Mouse (Mus musculus): ENCODE results near the gene Tmem143.
"Not testable (repeated sequence)": the region's sequence is repeated elsewhere in the genome, so short reads cannot be mapped to it uniquely, and the experiment has no call there.

Gene Tmem143

DNA sequence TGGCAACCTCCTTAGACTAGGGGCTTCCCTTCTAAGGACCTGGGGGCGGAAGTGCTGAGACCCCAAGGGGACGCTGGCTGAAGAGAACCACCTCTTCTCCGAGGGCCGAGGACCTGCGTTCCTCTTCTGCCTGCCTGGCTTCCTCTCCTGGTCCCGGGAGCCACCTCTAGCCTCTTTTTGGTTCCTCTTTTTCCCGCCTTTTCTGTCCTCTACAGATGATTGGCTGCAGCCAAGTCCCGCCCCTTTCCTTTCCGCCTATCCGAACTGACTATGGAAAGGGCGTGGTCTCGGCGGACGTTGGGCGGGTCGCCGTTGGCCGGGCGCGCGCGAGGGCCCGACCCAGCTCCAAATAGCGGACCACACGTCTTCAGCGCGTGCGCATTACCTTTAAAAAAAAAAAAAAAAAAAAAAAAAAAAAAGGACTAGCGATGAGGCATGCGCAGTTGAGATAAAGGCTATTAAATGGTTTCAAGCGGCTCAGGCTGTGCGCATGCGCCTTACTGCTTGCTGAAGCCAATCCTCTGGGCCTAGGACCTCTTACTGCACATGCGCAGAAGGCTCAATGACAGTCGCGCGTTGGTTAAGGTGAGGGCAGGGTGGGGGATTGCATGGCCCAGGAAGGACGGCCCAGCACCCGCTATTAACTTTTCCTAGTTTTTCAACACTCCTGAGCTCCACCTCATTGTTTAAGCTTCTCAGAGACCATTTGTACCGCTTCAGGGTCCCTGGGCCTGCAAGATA lies at the start of gene Tmem143, which contains the start of gene Syngr4:
TSS of gene Tmem143 (plus strand) at position 425 of the 741 bp plus-strand sequence.
TSS of gene Syngr4 (minus strand) at position 198 of the 741 bp plus-strand sequence.
- DNase-seq (ENCODE audit: low read depth in 1 of 2, low spot score in 2 of 2), result peak; percentile 95 to 97

DNA sequence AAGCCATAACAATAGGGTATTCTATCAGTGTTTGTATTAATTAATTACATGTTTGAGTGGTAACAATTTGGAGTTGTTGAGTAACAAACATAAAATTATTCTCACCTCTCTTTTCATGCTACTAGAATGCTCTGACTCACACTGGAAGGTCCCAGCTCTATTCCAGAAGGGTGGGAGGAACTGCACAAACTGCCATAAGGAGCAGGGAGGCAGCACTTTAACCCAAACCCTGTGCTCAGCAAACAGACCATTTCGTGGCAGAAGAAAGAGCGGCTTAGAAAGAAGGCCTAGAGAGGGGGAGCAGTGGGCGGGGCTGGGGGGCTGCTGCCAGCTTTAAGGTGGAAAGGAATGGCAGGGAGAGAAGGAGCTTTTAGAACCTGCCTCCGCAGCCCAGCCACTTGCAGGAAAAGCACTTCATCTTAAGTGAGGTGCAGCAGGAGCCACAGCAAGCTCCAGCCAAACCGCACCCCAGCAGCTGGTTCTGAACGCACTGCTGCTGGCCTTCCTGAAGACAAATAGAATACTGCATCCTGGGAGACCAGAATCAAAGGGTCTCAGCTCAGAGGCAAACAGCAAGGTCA lies 48.2 kb upstream of the Tmem143 start:
- no peak for DNase-seq (ENCODE audit: low read depth in 1 of 2, low spot score in 2 of 2)

DNA sequence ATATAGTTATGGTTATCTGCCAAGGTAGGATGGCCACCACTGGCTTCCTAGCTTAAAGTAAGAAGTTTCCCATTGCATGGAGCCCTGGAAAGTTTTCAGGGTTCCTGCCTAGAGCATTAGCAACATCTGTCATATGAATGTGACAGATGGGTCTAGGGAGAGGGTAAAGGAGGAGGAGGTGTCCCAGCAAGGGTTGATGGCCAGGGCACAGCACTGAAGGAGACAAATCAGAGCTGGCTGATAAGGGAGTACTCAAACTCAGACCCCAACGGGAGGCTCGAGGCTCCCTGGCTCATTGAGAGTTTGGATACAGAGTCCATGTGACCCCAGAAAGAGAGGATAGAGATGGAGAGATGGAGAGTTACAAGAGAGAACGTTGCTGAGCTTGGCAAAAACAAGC lies 46.1 kb upstream of the Tmem143 start:
- no peak for DNase-seq (ENCODE audit: low read depth in 1 of 2, low spot score in 2 of 2)

DNA sequence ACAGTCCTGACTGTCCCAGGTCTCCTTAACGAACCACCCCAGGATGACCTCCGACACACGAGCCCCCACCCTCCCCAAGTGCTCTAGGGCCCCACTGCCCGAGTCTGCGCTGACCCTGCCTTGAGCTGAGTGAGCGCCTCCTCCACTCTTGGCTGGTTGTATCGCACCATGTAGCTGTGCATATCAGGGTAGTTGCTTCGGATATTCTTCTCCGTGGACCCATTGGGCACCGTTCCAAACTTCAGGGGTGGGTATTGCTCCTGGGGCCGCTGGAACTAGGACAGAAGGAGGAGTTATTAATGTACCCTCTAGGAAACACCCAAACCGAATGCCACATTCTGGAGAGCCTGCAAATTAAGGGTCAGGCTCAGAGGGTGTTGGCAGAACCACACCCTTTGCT lies 43.7 kb upstream of the Tmem143 start:
- DNase-seq (ENCODE audit: low read depth in 1 of 2, low spot score in 2 of 2), result no peak

DNA sequence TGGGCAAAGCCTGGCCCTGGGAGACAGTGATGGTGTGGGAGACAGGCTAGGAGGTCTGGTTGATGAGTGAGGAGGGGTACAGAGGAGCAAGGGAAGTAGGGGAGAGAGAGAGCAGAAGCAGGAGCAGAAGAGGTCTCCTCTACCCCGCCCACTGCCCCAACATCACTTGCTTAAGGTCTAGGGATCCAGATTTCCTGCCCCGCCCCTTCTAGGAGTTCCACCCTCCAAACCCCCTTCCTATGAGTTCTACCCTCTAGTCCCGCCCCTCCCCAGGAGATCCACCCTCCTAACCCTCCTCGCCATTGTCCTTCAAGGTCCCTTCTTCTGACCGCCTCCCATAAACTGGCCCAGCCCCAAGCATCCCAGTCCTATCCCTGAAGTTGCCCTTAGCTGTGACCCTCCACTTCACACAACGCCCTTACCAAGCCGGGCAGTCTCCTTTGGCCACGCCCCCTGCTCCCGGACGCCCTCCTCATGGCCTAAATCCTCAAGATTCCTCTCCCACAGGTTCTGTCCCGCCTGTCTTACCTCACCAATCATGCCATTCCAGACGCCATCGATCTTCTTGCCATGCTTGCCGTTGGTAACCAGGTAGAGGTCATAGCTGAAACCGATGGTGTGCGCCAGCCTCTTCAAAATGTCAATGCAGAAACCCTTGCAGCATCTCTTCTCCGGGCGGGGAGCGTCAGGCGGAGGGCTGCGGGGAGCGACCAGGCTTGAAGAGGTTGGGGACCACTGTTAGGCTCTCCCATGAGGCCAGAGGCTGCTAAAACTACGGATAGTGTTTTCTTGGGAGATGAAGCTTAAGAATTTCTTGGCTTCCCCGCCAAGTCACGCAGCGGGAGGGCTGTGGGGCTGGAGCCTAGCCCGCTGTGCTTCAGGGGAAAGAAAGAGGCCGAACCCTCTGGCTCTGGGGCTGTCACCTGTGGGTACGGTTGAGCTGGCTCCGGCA lies 39.5 kb upstream of the Tmem143 start:
- no peak for DNase-seq (ENCODE audit: low read depth in 1 of 2, low spot score in 2 of 2)

DNA sequence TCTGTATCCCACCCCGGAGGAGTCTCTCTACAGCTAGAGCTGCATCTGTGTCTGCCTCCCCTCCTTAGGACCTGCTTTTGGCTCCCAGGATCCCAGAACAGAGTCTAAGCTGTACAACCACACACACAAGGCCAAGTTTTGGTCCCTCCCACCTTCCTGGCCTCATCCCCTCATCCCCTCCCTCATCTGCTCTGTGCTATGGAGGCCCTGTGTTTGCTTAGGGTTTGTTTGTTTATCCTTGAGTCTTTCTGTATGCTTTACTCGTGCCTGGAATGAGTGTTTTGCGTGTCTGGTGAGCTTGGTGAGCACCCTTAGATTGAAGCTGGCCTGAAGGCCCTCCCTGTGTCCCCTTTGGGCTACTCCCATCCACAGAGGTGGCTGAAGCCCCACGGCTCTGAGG lies 37.7 kb upstream of the Tmem143 start:
- no peak for DNase-seq (ENCODE audit: low read depth in 1 of 2, low spot score in 2 of 2)

DNA sequence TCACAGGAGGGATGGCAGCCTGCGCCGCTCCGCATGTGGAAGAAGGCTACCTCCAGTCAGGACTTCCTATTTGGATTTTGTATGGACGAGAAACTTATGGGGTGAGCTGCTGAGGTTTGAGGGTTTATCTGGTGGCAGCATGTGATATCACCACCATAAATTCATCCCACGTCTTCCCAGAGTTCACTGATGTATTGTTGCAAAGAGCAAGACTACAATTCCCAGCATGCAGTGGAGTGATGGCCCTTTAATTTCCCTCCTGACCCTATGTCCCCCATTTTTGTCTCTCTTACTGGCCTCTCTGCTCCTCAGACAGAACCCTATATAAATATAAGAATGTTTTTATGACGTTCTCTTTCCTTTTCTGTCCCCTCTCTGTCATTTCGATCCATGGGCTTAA lies 33.9 kb upstream of the Tmem143 start:
- DNase-seq (ENCODE audit: low read depth in 1 of 2, low spot score in 2 of 2), result no peak

DNA sequence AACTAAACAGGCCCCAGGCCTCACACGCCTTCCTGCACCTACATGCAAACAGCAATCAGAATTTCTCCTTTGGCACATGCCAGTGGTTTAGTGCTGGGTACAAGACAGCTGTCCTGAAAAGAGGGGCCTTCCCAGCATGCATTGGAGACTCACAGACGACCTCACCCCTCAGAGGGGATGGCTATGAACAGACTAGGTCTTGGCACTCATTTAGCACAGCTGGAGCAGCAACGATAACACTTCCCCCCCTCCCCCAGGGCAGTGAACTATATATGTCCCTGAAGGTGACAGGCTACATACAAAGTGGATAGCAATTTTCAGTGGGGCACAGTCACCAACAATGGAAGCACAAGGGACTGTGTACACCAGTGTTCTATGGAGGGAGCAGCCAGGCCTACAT lies 32.3 kb upstream of the Tmem143 start:
- DNase-seq (ENCODE audit: low read depth in 1 of 2, low spot score in 2 of 2), result no peak

DNA sequence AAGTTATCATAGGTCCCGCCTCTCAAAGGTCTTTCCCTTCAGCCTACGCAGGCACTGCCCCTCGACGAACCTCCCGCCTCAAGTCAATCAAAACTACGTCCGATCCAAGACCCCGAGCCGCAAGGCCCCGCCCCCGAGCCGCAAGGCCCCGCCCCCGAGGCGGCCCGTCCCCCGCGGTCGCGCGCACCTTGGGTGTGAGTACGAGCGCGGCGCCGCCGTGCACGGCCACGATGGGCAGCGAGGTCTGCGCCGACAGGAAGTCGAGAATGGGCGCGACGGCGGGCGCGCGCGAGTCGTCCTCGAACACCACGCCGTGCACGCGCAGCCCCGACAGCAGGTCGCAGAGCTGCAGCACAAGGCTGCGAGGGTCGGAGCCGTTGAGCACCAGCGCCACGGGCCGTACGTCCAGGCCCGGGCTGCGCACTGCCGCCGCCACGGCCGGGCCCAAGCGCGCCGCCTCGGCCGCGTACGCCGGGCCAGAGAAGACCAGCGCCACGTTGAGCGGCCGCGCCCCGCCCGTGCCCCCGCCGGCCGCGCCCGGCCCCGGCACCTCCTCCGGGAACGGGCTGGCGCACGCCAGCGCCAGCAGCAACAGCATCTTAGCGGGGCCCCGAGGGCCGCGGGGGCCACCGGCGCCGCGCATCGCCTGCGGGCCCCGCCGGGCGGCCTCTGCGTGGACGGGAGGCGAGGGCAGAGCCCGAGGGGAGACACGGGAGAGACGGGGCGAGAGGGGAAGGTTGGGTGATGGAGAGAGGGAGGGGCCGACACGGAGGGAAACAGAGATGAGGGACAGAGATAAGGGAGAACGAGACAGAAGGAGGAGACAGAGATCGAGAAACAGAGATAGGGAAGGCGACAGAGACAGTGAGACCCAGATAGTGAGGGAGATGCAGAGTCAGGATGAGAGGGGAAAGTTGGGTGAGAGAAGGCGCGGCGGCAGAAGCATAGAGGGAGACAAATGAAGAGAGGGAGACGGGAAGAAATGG lies 30.5 kb upstream of the Tmem143 start:
- DNase-seq (ENCODE audit: low read depth in 1 of 2, low spot score in 2 of 2), result peak; percentile 45 to 76

DNA sequence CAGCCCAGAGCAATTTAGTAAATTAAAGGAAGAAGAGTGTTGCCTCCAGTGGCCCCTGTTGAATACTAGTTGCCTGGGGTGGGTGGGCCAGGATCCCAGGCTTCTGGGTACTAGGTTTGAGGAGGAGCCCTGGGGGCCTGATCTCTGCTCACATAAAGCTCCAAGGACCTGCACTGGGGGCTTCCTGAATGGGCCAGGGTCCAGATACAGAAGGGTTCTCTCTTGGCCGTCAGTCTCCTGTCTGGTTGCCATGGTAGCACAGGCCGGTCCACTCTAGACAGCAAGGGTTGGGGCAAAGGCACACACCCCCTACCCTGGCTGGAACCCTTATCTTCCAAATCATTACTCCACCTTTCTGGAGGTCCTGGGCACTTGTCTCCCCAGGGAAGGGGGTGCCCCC lies 28.9 kb upstream of the Tmem143 start:
- no peak for DNase-seq (ENCODE audit: low read depth in 1 of 2, low spot score in 2 of 2)

DNA sequence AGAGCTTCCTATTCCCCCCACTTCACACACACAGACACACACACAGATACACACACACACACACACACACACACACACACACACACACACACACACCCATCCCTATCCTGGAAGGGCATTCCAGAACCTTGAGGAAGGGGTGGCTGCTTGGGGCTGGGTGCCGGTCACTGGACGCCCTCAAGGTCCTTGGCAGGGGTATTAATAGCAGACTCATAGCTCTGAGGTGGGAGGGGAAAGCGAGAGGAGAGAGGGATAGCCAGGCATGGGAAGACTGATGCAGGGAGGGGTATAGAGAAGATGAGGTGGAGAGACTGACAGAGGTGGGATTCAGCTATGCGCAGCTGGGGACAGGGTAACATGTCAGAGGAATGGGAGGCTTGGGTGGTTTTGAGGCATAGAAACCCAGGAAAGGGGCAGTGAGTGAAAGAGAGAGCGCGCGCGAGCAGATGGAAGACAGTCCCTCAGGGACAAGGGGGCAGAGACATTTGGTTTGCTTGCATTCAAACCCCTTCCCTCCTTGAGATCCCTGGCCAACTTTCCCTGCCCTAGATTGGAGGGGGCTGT lies 27.6 kb upstream of the Tmem143 start:
- no peak for DNase-seq (ENCODE audit: low read depth in 1 of 2, low spot score in 2 of 2)

DNA sequence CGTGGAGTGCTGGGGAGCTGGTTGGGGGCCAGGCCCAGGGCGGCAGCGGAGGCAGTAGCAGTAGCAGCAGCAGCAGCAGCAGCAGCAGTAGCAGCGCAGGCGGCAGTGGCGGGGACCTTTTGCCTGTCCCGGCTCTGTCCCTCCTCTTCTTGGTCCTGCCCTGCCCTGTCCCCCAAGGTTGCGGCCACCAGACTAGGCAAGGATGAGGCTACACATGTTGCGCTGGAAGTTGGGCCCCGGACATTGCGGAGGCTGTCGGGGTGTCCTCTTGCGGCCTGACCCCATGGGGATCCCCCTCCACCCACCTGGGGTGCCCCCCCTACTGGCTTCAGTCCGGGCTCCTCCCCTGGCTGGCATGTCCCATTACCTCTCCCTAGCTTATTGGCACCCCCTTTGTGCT lies 27.0 kb upstream of the Tmem143 start:
- no peak for DNase-seq (ENCODE audit: low read depth in 1 of 2, low spot score in 2 of 2)

DNA sequence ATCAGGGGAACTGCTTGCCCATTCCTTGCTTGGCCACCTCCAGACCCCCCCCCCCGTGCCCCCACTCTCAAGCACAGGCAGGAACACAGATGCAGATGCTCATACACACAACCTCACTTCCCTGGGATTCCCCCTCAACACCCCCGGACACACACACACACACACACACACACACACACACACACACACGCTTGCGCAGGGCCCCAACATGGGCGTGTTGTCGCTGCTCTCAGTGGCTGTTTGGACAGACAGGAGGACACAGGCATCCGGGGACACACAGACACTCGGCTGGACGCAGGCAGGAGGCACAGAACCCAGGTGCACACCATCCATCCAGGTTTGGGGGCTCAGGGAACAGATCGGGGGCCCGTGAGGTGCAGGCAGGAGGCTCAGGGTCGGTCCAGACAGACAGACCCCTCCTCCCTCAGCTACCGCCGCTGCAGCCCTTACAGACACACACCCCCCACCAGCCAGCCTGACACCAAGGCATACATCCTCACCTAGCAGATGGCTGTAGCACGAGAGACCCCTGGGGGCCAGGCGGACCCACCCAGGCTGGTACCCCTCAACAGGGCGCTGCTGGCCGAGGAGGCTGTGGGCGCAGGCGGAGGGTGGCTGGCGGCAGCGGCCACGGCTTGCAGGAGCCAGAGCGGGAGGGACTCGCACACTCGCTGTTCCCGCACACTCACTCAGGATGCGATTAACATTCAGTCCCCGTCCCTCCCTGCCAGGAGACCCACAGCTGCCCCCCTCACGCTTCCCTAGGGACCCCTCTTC lies 26.3 kb upstream of the Tmem143 start:
- DNase-seq (ENCODE audit: low read depth in 1 of 2, low spot score in 2 of 2), result no peak

DNA sequence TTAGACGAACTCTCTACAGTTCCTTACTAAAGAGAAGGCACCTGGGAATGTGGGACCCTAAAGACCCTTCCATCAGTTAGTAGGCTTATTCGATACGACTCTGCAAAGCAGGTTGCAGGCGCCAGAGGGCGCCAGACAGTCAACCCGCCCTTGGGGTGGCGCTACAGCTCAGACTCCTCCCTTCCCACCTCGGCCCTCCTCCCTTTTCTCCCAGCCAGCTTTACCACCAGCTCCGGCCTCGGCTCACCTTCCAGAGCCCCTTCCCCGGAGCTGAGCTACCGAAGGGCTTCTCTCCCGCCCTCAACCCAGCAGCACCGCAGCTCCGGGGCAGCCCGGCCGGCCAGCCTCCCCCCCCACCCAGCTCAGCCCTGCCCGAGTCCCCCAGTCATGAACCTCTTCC lies 24.1 kb upstream of the Tmem143 start, which contains the start of gene Kdelr1:
TSS of gene Kdelr1 (plus strand) at position 149 of the 400 bp plus-strand sequence.
- peak; percentile 52 to 79 for DNase-seq (ENCODE audit: low read depth in 1 of 2, low spot score in 2 of 2)

DNA sequence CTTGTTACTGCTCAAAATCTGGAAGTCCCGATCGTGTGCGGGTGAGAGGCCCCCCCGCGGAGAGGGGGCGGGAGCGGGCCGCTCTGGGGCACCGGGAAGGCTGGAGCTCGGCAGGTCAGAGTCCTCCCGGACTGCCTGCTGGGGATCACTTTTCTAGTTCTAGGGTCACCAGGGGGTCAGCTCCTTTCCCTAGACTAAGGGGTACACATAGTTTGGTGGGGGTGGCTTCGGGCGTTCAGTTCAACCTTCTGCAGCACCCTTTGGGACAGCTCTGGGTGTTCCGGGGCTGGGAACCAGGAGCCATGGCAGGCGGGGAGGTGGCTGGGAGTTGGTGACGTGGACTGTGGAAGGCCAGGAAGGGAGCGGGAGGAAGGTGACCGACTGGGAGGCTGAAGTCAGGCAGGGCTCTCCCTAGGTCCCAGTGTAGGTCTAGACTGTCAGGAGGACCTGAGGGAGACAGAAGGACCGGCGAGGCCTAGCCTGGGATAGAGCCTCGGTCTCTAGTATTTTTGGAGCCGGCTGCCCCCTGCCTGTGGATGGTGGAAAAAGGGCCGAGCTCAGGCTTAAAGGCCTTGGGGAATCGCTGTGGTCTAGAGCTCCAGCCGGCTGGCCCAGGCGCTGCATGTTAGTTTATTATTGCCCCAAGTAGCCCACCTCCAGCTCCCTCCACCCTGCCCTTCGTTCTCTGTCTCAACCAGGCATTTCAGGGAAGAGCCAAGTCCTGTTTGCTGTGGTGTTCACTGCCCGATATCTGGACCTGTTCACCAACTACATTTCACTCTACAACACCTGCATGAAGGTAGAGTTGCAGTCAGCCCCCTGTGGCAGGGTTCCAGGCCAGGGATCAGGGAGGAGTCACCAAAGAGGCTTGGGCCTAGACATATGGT lies 23.4 kb upstream of the Tmem143 start:
- peak in 1 of 2 experiments; percentile 34 for DNase-seq (ENCODE audit: low read depth in 1 of 2, low spot score in 2 of 2)

DNA sequence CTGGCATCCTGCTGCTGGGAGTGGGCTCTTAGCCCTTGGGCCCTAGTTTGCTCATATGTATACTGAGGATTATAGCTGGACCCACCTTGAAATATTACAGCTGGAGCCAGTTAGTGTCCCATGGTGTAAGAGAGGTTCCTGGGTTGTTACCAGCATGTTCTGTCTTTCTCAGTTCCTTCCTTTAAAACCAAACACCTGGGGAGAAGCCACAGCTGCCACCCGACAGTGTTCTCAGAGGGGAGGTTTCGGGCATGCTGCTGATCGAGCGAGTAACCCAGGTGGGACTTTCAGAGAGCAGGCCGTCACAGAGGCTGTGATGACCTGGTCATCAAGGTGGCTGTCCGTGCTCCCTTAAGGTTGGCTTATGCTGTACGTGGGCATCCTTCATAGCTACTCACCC lies 19.8 kb upstream of the Tmem143 start:
- DNase-seq (ENCODE audit: low read depth in 1 of 2, low spot score in 2 of 2), result no peak

DNA sequence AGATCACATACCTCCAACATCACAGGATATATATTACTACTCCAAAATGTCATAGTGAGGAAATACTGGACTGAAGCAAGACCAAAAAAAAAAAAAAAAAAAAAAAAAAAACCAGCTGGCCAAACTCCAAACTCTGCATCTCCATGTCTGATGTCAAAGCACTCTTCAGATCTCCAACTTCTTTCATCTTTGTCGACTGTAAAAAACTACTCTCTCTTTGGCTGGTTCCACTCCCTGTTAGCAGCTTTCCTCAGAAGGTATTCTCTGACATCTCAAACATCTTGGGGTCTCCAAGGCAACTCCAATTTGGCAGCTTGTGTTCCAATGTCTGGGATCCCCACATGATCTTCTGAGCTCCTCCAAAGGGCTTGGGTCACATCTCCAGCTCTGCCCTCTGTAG lies 18.5 kb upstream of the Tmem143 start, which contains the start of gene Grin2d:
TSS of gene Grin2d (minus strand) at position 101 of the 400 bp plus-strand sequence.
- DNase-seq (ENCODE audit: low read depth in 1 of 2, low spot score in 2 of 2), result not testable (repeated sequence)

DNA sequence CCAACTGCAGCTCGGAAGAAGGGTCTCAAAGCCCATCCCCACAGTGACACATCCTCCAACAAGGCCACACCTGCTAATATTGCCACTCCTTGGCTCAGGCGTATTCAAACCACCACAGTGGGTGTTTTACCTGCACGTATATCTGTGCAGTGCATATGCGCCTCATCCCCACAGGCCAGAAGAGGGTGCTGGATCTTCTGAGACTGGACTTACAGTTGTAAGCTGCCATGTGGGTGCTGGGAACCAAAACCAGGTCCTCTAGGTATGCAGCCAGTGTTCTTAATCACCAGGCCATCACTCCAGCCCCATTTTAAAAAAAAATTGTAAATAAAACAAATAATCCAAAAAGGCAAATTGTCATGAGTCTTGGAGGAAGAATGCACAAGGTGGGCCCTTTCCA lies 16.2 kb upstream of the Tmem143 start:
- DNase-seq (ENCODE audit: low read depth in 1 of 2, low spot score in 2 of 2), result no peak
